In genomic region chr14:55743711-55744110, GRCm38 (mm10) we compare ENCODE assay signal across 8 mouse cellular contexts. TPM values are rescaled to one million over a fixed set of nuclear protein-coding genes. Genes with fewer than 3 reads are reported as not detected.
A peak's percentile ranks its signal among the peaks of the same experiment; 100 is the strongest.
DNase-seq lines count a peak whose midpoint lies in the region; ATAC-seq lines count a peak whose summit lies in the region.

No protein-coding gene starts in this region.

- 22% methylated on average over 10 of the region's 10 CpGs for WGBS in forebrain, embryonic 14.5 days
- WGBS in neural tube, embryonic 15.5 days: 23% methylated on average over 10 of the region's 10 CpGs

- intact Hi-C loops in heart, postnatal 10 days (cut with DNase I): loop anchor here (1.0 to 10.0 kb wide), 4 partner anchors 21 to 249 kb away; partner anchors contain the start of genes Carmil3 and Rabggta

- peak; percentile 86 to 92 for DNase-seq in CD8-positive naive resting alpha-beta T cell, adult 2 months (ENCODE audit: low read depth in 2 of 2, low spot score in 2 of 2)
- DNase-seq in c-Kit-positive CD71-positive TER-119-negative erythroid progenitor cells, embryonic 14.5 days (ENCODE audit: low read depth): peak; percentile 83
- peak; percentile 85 for DNase-seq in forebrain, embryonic 14.5 days (ENCODE audit: low spot score)
- peak; percentile 91 to 94 for DNase-seq in heart, postnatal 10 days
- peak; percentile 93 for DNase-seq in kidney, postnatal 4 days
- peak; percentile 84 to 86 for DNase-seq in lung, adult 18-20 months
- DNase-seq in testis, postnatal 10 days (ENCODE audit: low spot score): peak; percentile 93

- no peaks in the 10 kb centered on the region for H3K27me3 ChIP-seq in forebrain, embryonic 14.5 days (replicated peaks; ENCODE audit: control insufficient read depth, insufficient read depth, low read length)
- no peaks in the 10 kb centered on the region for H3K27me3 ChIP-seq in neural tube, embryonic 15.5 days (replicated peaks)

- H3K9ac ChIP-seq in forebrain, embryonic 14.5 days (ENCODE audit: low read length): no peak overlapping the region
- H3K9ac ChIP-seq in neural tube, embryonic 15.5 days (replicated peaks): 0 out of 2 replicates have a peak overlapping the region, but pooled peaks have one; percentile 24

- H3K4me3 ChIP-seq in forebrain, embryonic 14.5 days (ENCODE audit: low read depth, low read length): no peak overlapping the region
- peak overlapping the region; percentile 9; the same call in 1 of the 2 replicates for H3K4me3 ChIP-seq in neural tube, embryonic 15.5 days (replicated peaks)

- H3K4me1 ChIP-seq in forebrain, embryonic 14.5 days (ENCODE audit: control insufficient read depth, insufficient read depth, low read length): peaks cover 16% of the 10 kb centered on the region
- H3K4me1 ChIP-seq in neural tube, embryonic 15.5 days: peaks cover 43% of the 10 kb centered on the region

- H3K9me3 ChIP-seq in forebrain, embryonic 14.5 days (replicated peaks; ENCODE audit: control insufficient read depth, low read length): no peaks in the 10 kb centered on the region
- H3K9me3 ChIP-seq in neural tube, embryonic 15.5 days (replicated peaks): no peaks in the 10 kb centered on the region

- peak; percentile 72 for ATAC-seq in forebrain, embryonic 14.5 days
- ATAC-seq in neural tube, embryonic 15.5 days (ENCODE audit: low FRiP score): peak; percentile 59

- H3K36me3 ChIP-seq in forebrain, embryonic 14.5 days (ENCODE audit: control insufficient read depth, insufficient read depth, low read length): peaks cover 23% of the 10 kb centered on the region
- peaks cover 24% of the 10 kb centered on the region for H3K36me3 ChIP-seq in neural tube, embryonic 15.5 days

- no peak overlapping the region for H3K4me2 ChIP-seq in forebrain, embryonic 14.5 days (ENCODE audit: low read length)
- peak overlapping the region; percentile 95 for H3K4me2 ChIP-seq in neural tube, embryonic 15.5 days

- no peak overlapping the region for H3K27ac ChIP-seq in forebrain, embryonic 14.5 days (ENCODE audit: low read depth, low read length)
- H3K27ac ChIP-seq in neural tube, embryonic 15.5 days (replicated peaks): no peak overlapping the region

RNA-seq across cellular contexts. Expression of gene Dhrs1, which starts 1.8 kb away (rescaled TPM):
- 83.8 and 84.4 TPM in 2 replicates for polyA plus RNA-seq in forebrain, embryonic 14.5 days (2014; fragmentation: Nextera tagmentation; extraction: Ambion mirVana)
- 10 to 100 TPM; 54.5 to 56.6 TPM for total RNA-seq in heart, postnatal 10 days (2021)
- 79.7 and 84.6 TPM in 2 replicates for polyA plus RNA-seq in neural tube, embryonic 15.5 days (2015; fragmentation: Nextera tagmentation; extraction: Ambion mirVana)

RNA-seq across cellular contexts. Expression of gene Nop9, which starts 1.8 kb away (rescaled TPM):
- polyA plus RNA-seq in forebrain, embryonic 14.5 days (2014; fragmentation: Nextera tagmentation; extraction: Ambion mirVana): 36.3 and 36.6 TPM in 2 replicates
- 10 to 100 TPM; 14.5 to 18.7 TPM for total RNA-seq in heart, postnatal 10 days (2021)
- polyA plus RNA-seq in neural tube, embryonic 15.5 days (2015; fragmentation: Nextera tagmentation; extraction: Ambion mirVana): 25.1 and 31.5 TPM in 2 replicates

RNA-seq across cellular contexts. Expression of gene Cideb, which starts 14.5 kb away (rescaled TPM):
- 0.14 TPM in 1 of 2 replicates, not detected in the other for polyA plus RNA-seq in forebrain, embryonic 14.5 days (2014; fragmentation: Nextera tagmentation; extraction: Ambion mirVana)
- 1 to 10 TPM; 1.1 to 1.2 TPM for total RNA-seq in heart, postnatal 10 days (2021)
- polyA plus RNA-seq in neural tube, embryonic 15.5 days (2015; fragmentation: Nextera tagmentation; extraction: Ambion mirVana): 0.35 and 0.93 TPM in 2 replicates

RNA-seq across cellular contexts. Expression of gene Ltb4r2, which starts 17.5 kb away (rescaled TPM):
- 0.07 and 0.14 TPM in 2 replicates for polyA plus RNA-seq in forebrain, embryonic 14.5 days (2014; fragmentation: Nextera tagmentation; extraction: Ambion mirVana)
- under 1 TPM in 1 of 2 experiments, not detected in 1; 0.10 TPM for total RNA-seq in heart, postnatal 10 days (2021)
- polyA plus RNA-seq in neural tube, embryonic 15.5 days (2015; fragmentation: Nextera tagmentation; extraction: Ambion mirVana): 0.42 and 0.88 TPM in 2 replicates

RNA-seq across cellular contexts. Expression of gene Rabggta, which starts 21.6 kb away (rescaled TPM):
- polyA plus RNA-seq in forebrain, embryonic 14.5 days (2014; fragmentation: Nextera tagmentation; extraction: Ambion mirVana): 34.2 and 38.3 TPM in 2 replicates
- total RNA-seq in heart, postnatal 10 days (2021): 10 to 100 TPM; 13.7 to 14.4 TPM
- 56.7 and 65.1 TPM in 2 replicates for polyA plus RNA-seq in neural tube, embryonic 15.5 days (2015; fragmentation: Nextera tagmentation; extraction: Ambion mirVana)
